Mouse (Mus musculus) lung, adult 2 months (tissue): Measurements from ENCODE around the gene Babam2.

Source experiments
- CTCF ChIP-seq: fragments of 200-500 bp; IDR thresholded peaks from 2 replicates; pipeline ENCODE4 v1.5.1; 2011; ENCODE audit warnings: mild to moderate bottlenecking, low read length, control low read depth; ENCODE audit not compliant: insufficient read depth
- POLR2A ChIP-seq: fragments of 200-500 bp; IDR thresholded peaks from 2 replicates; pipeline ENCODE4 v1.6.1; 2011; ENCODE audit warnings: low read depth, mild to moderate bottlenecking, control low read depth, low read length, borderline replicate concordance; ENCODE audit errors: extremely low read depth

- no peak for TF ChIP-seq CTCF
- TF ChIP-seq POLR2A: no peak
Measured at GRCm38 (mm10) chr5:31931637-31932036, 234.2 kb downstream of the Babam2 start.
